Mouse (Mus musculus) heart, embryonic 10.5 days (tissue): Measurements from ENCODE around the gene Ddn. TPM values are rescaled to one million over a fixed set of nuclear protein-coding genes. Genes with fewer than 3 reads are reported as not detected.

Experiments used
- DNase-seq: peaks from one replicate; pipeline ENCODE4 v3.0.0-alpha.2; 2017; ENCODE audit warnings: low spot score
- H3K27ac ChIP-seq: fragments of 300-500 bp; sonication (generic); 2 replicates; pipeline ENCODE4 v1.5.1; 2016; ENCODE audit warnings: mild to moderate bottlenecking
- H3K27me3 ChIP-seq: fragments of 300-500 bp; sonication (generic); 2 replicates; pipeline ENCODE4 v1.6.1; 2016; ENCODE audit warnings: mild to moderate bottlenecking; ENCODE audit not compliant: poor library complexity, insufficient read depth, severe bottlenecking
- H3K36me3 ChIP-seq: fragments of 300-500 bp; sonication (generic); 2 replicates; pipeline ENCODE4 v1.6.1; 2016; ENCODE audit warnings: mild to moderate bottlenecking, moderate library complexity
- H3K4me1 ChIP-seq: fragments of 300-500 bp; sonication (generic); 2 replicates; pipeline ENCODE4 v1.6.1; 2016; ENCODE audit warnings: mild to moderate bottlenecking
- H3K4me3 ChIP-seq: fragments of 300-500 bp; sonication (generic); 2 replicates; pipeline ENCODE4 v1.5.1; 2016; ENCODE audit warnings: mild to moderate bottlenecking, moderate library complexity
- H3K9me3 ChIP-seq: fragments of 300-500 bp; sonication (generic); 2 replicates; pipeline ENCODE4 v1.6.1; 2016; ENCODE audit warnings: mild to moderate bottlenecking, moderate library complexity
- WGBS: fragments of 180-500 bp; shearing (Covaris S2); methylation state at CpG from one replicate; pipeline ENCODE4 v1.1.7; 2016; 5-methylcytosine and 5-hydroxymethylcytosine counted together
- polyA plus RNA-seq: library from polyadenylated mRNA; unstranded; fragments of >200 nt; fragmentation: Nextera tagmentation; extraction: Ambion mirVana; gene quantifications from 2 replicates; pipeline ENCODE4 v1.2.1, GENCODE M21; 2016

Gene Ddn
- polyA plus RNA-seq, 1 experiment from 2014 or later: not detected

DNA sequence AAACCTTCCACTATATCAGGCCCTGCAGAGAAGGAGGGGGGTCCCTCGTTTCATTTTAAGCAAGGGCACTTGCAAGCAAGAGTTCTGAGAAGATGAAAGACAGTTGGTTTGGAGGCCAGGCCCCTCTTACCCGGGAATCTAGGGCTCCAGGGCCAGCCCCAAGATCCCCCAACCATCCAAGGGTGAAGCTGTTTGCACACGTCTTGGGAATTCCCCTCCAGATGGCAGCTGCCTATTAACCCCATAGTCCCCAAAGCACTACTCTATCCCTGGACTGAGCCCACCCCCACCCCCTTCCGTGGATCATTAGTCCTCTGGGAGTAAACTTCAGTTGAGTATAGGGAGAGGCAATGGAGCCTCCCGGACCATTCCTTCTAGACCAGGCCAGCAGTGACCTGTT lies 33.8 kb downstream of the Ddn start:
- H3K27ac ChIP-seq: no peak overlapping the region
- no peak for DNase-seq
- WGBS: 3% methylated on average over 5 of the region's 5 CpGs
- H3K27me3 ChIP-seq: peaks cover 99% of the 10 kb centered on the region
- no peaks in the 10 kb centered on the region for H3K36me3 ChIP-seq
- H3K4me3 ChIP-seq: peak overlapping the region; percentile 50; the same call in 1 of the 2 replicates
- no peaks in the 10 kb centered on the region for H3K9me3 ChIP-seq
- peaks cover 58% of the 10 kb centered on the region for H3K4me1 ChIP-seq

DNA sequence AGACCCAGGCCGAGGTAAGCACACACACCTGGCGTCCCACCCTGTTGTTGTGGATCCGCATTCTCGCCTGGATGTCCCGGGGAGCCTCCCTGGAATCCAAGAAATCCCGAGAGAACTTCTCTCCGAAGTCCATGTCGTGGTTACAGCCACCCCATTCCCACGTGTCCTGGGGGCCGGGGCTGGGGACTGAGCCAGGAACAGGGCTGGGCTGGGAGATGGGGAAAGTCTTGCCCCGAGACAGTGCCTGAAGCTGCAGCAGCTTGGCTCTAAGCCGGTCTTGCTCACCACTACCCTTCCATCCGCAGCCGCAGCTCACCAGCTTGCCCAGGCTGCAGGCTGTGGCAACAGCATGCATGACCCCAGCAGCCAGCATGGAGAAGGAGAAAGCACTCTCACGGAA lies 35.2 kb downstream of the Ddn start:
- H3K27ac ChIP-seq: no peak overlapping the region
- no peaks in the 10 kb centered on the region for H3K36me3 ChIP-seq
- H3K27me3 ChIP-seq: peaks cover 99% of the 10 kb centered on the region
- H3K9me3 ChIP-seq: no peaks in the 10 kb centered on the region
- H3K4me1 ChIP-seq: peaks cover 50% of the 10 kb centered on the region
- 7% methylated on average over 15 of the region's 15 CpGs for WGBS
- H3K4me3 ChIP-seq: no peak overlapping the region
- no peak for DNase-seq

- DNase-seq: no peak
- Histone ChIP-seq H3K4me1 (peaks cover 36% of the 10 kb centered on the region), H3K27me3 (peaks cover 98% of the 10 kb centered on the region), H3K27ac (peak overlapping the region; percentile 36), H3K36me3 (no peaks in the 10 kb centered on the region), H3K4me3 (peak overlapping the region; percentile 62), H3K9me3 (no peaks in the 10 kb centered on the region)
- WGBS: 1% methylated on average over 36 of the region's 36 CpGs
Observed at GRCm38 (mm10) chr15:98772511-98773211, 36.6 kb downstream of the Ddn start.

GRCm38 (mm10) chr15:98771813-98772425 lies 37.4 kb downstream of the Ddn start:
- WGBS: 5% methylated on average over 12 of the region's 12 CpGs
- DNase-seq: no peak

GRCm38 (mm10) chr15:98768259-98768658 lies 41.0 kb downstream of the Ddn start:
- Histone ChIP-seq H3K36me3 (no peaks in the 10 kb centered on the region), H3K9me3 (no peaks in the 10 kb centered on the region), H3K4me3 (no peak overlapping the region), H3K27me3 (peaks cover 86% of the 10 kb centered on the region), H3K4me1 (peaks cover 13% of the 10 kb centered on the region), H3K27ac (no peak overlapping the region)
- DNase-seq: no peak
- 17% methylated on average over 5 of the region's 5 CpGs for WGBS

More at GRCm38 (mm10) chr15:98771813-98772425, 37.4 kb downstream of the Ddn start:
- peak overlapping the region; percentile 62 for H3K4me3 ChIP-seq
- no peak overlapping the region for H3K27ac ChIP-seq
- no peaks in the 10 kb centered on the region for H3K9me3 ChIP-seq
- H3K4me1 ChIP-seq: peaks cover 28% of the 10 kb centered on the region
- H3K36me3 ChIP-seq: no peaks in the 10 kb centered on the region
- peaks cover 93% of the 10 kb centered on the region for H3K27me3 ChIP-seq

GRCm38 (mm10) chr15:98765929-98766328 lies 43.4 kb downstream of the Ddn start:
- no peak overlapping the region for H3K4me3 ChIP-seq
- H3K9me3 ChIP-seq: no peaks in the 10 kb centered on the region
- H3K4me1 ChIP-seq: peaks cover 14% of the 10 kb centered on the region
- peaks cover 4% of the 10 kb centered on the region; the same call in 1 of the 2 replicates for H3K36me3 ChIP-seq
- H3K27ac ChIP-seq: no peak overlapping the region
- WGBS: 73% methylated on average over 4 of the region's 4 CpGs
- H3K27me3 ChIP-seq: peaks cover 63% of the 10 kb centered on the region
- no peak for DNase-seq

DNA sequence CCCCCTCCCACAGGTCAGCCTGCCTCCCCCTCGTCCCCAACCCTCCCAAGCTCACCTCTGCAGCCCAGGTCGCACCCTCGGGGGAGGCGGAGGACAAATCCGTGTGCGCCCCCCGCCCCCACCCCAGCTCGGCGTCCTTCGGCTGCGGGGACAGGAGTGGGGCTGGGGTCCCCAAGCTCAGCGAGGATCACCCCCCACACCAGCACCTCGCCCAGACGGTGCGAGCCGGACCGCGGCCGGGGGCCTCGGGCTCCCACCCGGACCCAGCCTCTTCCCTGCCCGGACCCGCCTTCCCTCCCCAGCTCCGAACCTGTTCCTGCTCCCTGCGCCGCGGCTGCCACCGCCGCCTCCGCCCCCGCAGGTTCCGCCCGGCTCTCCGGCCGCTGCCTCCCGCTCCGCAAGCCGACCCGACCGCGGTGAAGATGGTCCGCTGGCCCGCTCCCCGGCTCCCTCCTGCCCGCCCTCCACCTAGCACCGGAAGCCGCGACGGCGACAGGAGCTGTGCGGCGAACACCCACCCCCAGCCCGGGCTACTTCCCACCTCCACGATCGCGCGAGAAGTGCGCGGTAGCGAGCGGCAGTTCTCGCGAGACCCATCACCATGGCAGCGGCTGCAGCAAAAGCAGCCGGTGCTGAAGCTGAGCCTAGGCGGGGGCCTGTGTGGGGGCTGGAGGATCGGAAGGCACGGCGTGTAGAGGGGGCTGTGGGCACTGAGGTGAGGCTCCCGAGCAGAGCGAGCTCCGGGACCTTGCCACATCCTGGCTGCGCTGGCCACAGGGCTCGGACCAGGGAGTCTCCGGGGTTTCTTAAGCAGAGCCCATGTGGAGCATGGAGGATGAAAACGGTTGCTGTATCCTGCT lies 46.4 kb downstream of the Ddn start, which contains the start of gene Arf3:
Gene Arf3, minus strand, starts transcription at position 545 of the 860 bp plus-strand sequence.
- H3K4me1 ChIP-seq: peaks cover 15% of the 10 kb centered on the region
- H3K36me3 ChIP-seq: peaks cover 30% of the 10 kb centered on the region
- WGBS: under 1% methylated on average over 76 of the region's 76 CpGs

GRCm38 (mm10) chr15:98762201-98762621 lies 47.1 kb downstream of the Ddn start:
- peaks cover 32% of the 10 kb centered on the region for H3K27me3 ChIP-seq
- peak overlapping the region; percentile 96 for H3K4me3 ChIP-seq
- WGBS: under 1% methylated on average over 24 of the region's 24 CpGs
- peak; percentile 88 for DNase-seq
- H3K4me1 ChIP-seq: peaks cover 15% of the 10 kb centered on the region
- H3K9me3 ChIP-seq: no peaks in the 10 kb centered on the region
- H3K36me3 ChIP-seq: peaks cover 33% of the 10 kb centered on the region
- peak overlapping the region; percentile 92 for H3K27ac ChIP-seq

More for the DNA sequence above, 46.4 kb downstream of the Ddn start, which contains the start of gene Arf3:
- DNase-seq: peak; percentile 96
- peak within 1 kb of the TSS; percentile 96 for H3K4me3 ChIP-seq
- peaks cover 33% of the 10 kb centered on the region for H3K27me3 ChIP-seq
- peak within 1 kb of the TSS; percentile 92 for H3K27ac ChIP-seq
- no peaks in the 10 kb centered on the region for H3K9me3 ChIP-seq

- H3K36me3 ChIP-seq: peaks cover 46% of the 10 kb centered on the region
Observed at GRCm38 (mm10) chr15:98754125-98754524, 55.2 kb downstream of the Ddn start.

More at GRCm38 (mm10) chr15:98754125-98754524, 55.2 kb downstream of the Ddn start:
- WGBS: 63% methylated on average over 2 of the region's 2 CpGs
- DNase-seq: no peak
- Histone ChIP-seq H3K4me3 (no peak overlapping the region), H3K9me3 (no peaks in the 10 kb centered on the region), H3K27ac (no peak overlapping the region), H3K27me3 (no peaks in the 10 kb centered on the region), H3K4me1 (peaks cover 7% of the 10 kb centered on the region)

Other genes with a start within 250 kb of the Ddn start
- 42.8 and 53.0 TPM in 2 replicates for gene Ccnt1, start 238.6 kb downstream of the Ddn start, polyA plus RNA-seq
- gene 4930415O20Rik, start 238.5 kb downstream of the Ddn start, polyA plus RNA-seq: 0.43 TPM in 1 of 2 replicates, not detected in the other
- 25.5 and 33.5 TPM in 2 replicates for gene Adcy6, start 199.4 kb downstream of the Ddn start, polyA plus RNA-seq
- 9.9 and 23.3 TPM in 2 replicates for gene Cacnb3, start 178.7 kb downstream of the Ddn start, polyA plus RNA-seq
- 15.6 and 17.5 TPM in 2 replicates for gene Ddx23, start 146.6 kb downstream of the Ddn start, polyA plus RNA-seq
- 1.7 and 2.8 TPM in 2 replicates for gene Rnd1, start 132.0 kb downstream of the Ddn start, polyA plus RNA-seq
- 0.44 and 0.46 TPM in 2 replicates for gene Ccdc65, start 101.3 kb downstream of the Ddn start, polyA plus RNA-seq
- gene Fkbp11, start 81.3 kb downstream of the Ddn start, polyA plus RNA-seq: 20.5 and 40.8 TPM in 2 replicates
- gene Arf3, start 46.3 kb downstream of the Ddn start, polyA plus RNA-seq: 41.7 and 42.7 TPM in 2 replicates
- gene Wnt10b, start 31.3 kb downstream of the Ddn start, polyA plus RNA-seq: 0.09 TPM in 1 of 2 replicates, not detected in the other
- gene Wnt1, start 19.6 kb downstream of the Ddn start, polyA plus RNA-seq: not detected in 2 replicates
- 95.0 and 97.7 TPM in 2 replicates for gene Prkag1, start 22.0 kb upstream of the Ddn start, polyA plus RNA-seq
- 10.1 and 12.0 TPM in 2 replicates for gene Kmt2d, start 61.7 kb upstream of the Ddn start, polyA plus RNA-seq
- gene Rhebl1, start 85.0 kb upstream of the Ddn start, polyA plus RNA-seq: 6.5 and 11.8 TPM in 2 replicates
- 2.9 and 3.0 TPM in 2 replicates for gene Dhh, start 89.0 kb upstream of the Ddn start, polyA plus RNA-seq
- 14.9 and 20.2 TPM in 2 replicates for gene Lmbr1l, start 108.7 kb upstream of the Ddn start, polyA plus RNA-seq
- 1,935 and 2,007 TPM in 2 replicates for gene Tuba1b, start 125.1 kb upstream of the Ddn start, polyA plus RNA-seq
- gene Gm49450, start 144.1 kb upstream of the Ddn start, polyA plus RNA-seq: not detected in 2 replicates
- 1,319 and 1,394 TPM in 2 replicates for gene Tuba1a, start 144.2 kb upstream of the Ddn start, polyA plus RNA-seq
- gene Tuba1c, start 220.4 kb upstream of the Ddn start, polyA plus RNA-seq: 172 and 183 TPM in 2 replicates
- gene Prph, start 245.7 kb upstream of the Ddn start, polyA plus RNA-seq: 0.36 and 1.1 TPM in 2 replicates